Mouse (Mus musculus): Measurements from ENCODE around the gene Spaar.
"Not testable (repeated sequence)": the region's sequence is repeated elsewhere in the genome, so short reads cannot be mapped to it uniquely, and the experiment has no call there.

Gene Spaar

DNA sequence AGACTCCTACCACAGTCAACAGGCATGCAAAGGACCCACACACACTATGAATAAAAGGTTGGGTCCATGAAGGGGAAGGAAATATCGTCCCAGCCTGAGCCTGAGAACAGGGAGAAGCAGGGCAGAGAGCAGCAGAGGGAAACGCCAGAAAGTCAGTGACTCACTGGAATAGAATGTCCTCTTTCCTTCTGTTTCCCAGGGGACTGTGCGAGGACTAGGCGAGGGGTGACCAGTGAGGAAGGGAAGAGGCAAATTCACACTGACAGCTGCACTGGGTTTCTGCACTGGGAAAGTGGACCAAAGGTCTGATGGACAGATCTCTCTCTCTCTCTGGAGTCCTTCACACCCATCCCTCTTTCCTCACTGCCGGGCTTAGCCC is 1.3 kb upstream of the Spaar start:
- DNase-seq (ENCODE audit: low read depth): no peak

- no peak for DNase-seq (ENCODE audit: low read depth)
Measured at GRCm38 (mm10) chr4:43729126-43729525, 708 bp upstream of the Spaar start.

DNA sequence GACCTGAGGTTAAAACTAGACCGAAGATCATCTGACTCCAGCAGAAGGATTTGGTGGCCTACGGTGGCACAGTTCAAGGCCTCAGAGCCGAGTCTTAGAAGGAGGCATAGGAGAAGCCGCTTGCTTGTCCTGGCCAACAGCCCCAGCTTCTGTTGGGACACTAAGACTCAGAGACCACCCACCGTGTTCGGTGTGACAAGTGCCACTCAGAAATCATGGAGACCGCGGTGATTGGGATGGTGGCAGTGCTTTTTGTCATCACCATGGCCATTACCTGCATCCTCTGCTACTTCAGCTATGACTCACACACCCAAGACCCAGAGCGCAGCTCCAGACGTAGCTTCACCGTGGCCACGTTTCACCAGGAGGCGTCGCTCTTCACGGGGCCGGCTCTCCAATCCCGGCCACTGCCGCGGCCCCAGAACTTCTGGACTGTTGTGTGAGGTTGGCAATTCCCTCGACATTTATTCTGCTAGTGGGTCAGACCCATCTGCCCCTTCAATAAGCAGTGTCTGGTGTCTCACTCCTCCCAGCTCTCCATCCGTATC is 990 bp downstream of the Spaar start:
- no peak for DNase-seq (ENCODE audit: low read depth)

- DNase-seq (ENCODE audit: low read depth): no peak
Measured at GRCm38 (mm10) chr4:43732171-43732570, 2.3 kb downstream of the Spaar start.

DNA sequence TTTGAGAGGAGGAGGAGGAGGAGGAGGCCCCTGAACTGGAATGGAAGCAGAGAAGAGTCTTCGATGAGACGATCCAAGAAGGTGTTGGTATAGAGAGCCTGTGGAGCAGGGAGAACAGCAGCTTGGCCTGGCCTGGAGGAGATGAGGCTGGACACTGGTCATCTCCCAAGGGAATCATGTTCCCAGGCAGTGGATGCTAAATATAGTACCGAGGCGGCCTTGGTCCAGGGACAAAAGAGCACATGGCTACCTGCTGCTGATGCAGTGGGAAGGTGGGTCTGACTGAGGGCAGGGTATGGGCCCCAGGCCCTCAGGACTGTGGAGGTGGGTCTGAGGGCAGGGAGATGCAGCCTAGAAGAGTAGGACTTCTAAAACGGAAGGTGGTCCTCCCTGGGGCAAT is 3.4 kb downstream of the Spaar start:
- no peak for DNase-seq (ENCODE audit: low read depth)

DNA sequence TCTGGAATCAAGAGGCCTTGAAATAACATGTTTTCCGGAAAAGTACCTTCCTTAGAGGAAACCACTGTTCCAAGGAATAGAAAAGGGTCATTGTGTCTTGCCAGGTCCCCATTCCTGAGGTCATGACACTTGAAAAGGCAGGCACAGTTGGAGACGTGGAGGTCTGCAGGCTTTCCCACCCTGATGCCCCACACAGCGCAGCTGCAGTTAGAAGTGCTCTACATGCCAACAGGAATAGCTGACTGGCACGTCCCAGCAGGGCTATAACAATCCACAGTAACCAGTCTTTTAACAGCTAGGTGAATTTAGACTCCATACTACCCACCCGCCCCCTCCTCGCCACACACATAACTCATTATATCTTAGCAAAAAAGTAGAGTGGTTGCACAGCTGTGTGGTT is 7.3 kb downstream of the Spaar start:
- DNase-seq (ENCODE audit: low read depth): no peak

- DNase-seq (ENCODE audit: low read depth): no peak
Measured at GRCm38 (mm10) chr4:43738989-43739674, 9.3 kb downstream of the Spaar start.

GRCm38 (mm10) chr4:43741526-43741925 is 11.7 kb downstream of the Spaar start:
- DNase-seq (ENCODE audit: low read depth): no peak

GRCm38 (mm10) chr4:43742637-43743036 is 12.8 kb downstream of the Spaar start:
- no peak for DNase-seq (ENCODE audit: low read depth)

DNA sequence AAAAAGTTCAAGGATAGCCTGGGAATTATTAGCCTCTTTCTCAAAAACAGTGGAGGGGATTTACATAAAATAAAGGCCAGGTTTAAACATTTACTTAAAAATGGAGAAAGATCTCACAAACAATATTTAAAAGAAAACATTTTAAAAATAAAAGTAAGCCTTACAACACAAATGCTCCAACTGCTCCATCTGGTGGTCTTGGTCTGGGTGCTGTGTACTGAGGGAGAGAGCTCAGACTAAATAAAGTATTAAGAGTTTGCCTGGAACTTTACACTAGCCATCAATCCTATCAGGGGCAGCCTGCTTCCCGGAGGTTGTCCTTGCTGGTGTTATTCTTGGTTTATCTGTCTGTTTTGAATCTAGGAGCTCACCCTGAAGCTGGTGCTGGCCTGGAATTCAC is 13.3 kb downstream of the Spaar start:
- no peak for DNase-seq (ENCODE audit: low read depth)

DNA sequence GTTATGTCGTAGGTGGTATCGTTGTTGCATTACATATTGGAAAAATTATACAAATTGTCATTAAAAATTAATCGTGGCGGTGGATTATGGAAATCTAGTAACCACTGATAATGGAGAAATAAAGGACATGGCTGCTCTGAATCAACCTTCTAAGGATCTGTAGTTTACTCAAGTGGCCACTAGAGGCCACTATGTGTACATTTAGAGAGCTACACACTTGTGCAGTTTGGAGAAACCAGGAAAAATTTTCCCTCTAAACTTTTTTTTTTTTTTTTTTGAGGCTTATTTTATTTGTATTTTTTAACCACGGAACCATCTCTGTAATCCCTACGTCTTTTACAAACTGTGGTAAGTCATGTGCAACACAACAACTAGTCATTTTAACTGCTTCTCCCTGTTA is 15.4 kb downstream of the Spaar start:
- DNase-seq (ENCODE audit: low read depth): peak; percentile 32

GRCm38 (mm10) chr4:43757213-43757612 is 27.4 kb downstream of the Spaar start:
- no peak for DNase-seq (ENCODE audit: low read depth)

- DNase-seq (ENCODE audit: low read depth): no peak
Measured at GRCm38 (mm10) chr4:43759571-43760418, 30.0 kb downstream of the Spaar start.

- peak; percentile 22 for DNase-seq (ENCODE audit: low read depth)
Measured at GRCm38 (mm10) chr4:43760460-43760859, 30.6 kb downstream of the Spaar start.

DNA sequence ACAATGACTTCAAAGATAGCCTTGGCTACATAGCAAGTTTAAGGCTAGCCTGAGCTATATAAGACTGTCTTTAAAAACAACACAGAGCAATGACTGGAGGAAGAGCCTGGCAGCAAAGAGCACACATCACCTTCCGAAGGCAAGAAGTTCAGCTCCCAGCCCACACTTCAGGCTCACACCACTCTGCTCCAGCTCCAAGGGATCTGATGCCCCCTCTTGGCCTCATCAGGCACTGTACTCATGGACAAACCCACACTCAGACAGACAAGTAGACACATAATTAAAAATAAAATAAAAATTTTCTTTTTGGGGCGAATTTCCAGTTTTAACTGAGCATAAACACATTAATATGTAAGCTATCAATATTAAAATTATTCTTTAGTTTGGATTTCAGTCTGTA is 31.5 kb downstream of the Spaar start:
- no peak for DNase-seq (ENCODE audit: low read depth)

GRCm38 (mm10) chr4:43763410-43763809 is 33.6 kb downstream of the Spaar start:
- DNase-seq (ENCODE audit: low read depth): peak; percentile 62

DNA sequence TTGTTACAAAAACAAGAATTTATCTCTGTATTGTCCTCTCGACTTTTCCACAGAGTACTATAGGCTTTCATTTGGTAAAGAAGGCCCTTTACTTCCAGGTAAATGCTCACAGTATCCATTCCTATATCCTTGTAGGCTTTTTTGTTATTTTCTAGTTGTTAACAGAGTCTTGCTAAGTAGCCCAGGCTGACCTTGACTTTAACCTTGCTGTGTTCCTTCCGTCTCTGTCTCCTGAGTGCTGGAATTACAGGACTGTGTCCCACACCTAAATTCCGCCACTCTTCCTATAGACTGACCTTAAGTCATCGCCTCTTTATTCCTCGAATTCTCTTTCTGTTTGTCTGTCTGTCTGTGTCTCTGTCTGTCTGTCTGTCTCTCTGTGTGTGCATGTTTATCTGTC is 38.5 kb downstream of the Spaar start:
- DNase-seq (ENCODE audit: low read depth): no peak

GRCm38 (mm10) chr4:43769374-43769773 is 39.5 kb downstream of the Spaar start:
- DNase-seq (ENCODE audit: low read depth): no peak

GRCm38 (mm10) chr4:43770909-43771308 is 41.1 kb downstream of the Spaar start, which contains the start of gene Olfr159:
Olfr159 (minus strand) TSS chr4:43771009.
- DNase-seq (ENCODE audit: low read depth): no peak

DNA sequence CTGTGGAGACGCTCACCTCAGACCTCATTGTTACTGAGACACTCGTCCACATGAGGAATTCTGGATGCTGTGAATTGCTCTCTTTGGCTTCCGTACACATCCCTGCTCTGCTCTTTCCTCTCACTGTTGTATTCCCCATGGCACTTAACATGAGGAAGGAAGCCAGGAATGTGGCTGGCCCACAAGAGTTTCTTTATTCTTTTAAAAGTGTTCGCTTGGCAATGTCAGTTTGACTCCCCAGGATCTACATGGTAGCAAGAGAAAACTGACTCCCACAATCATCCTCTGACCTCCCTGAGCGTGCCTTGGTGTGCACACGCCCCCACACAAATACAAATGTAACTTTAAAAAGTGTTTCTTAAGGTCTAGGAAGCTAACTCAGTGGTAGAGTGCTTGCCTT is 41.8 kb downstream of the Spaar start:
- DNase-seq (ENCODE audit: low read depth): no peak

- no peak for DNase-seq (ENCODE audit: low read depth)
Measured at GRCm38 (mm10) chr4:43772304-43772703, 42.5 kb downstream of the Spaar start.

- no peak for DNase-seq (ENCODE audit: low read depth)
Measured at GRCm38 (mm10) chr4:43795296-43795695, 65.5 kb downstream of the Spaar start.

- not testable (repeated sequence) for DNase-seq (ENCODE audit: low read depth)
Measured at GRCm38 (mm10) chr4:43795844-43796243, 66.0 kb downstream of the Spaar start.

Measured in naive thymus-derived CD4-positive, alpha-beta T cell, adult 2 months (primary cell).